Mouse (Mus musculus): ENCODE data around the gene Tmprss4. TPM values are rescaled to one million over a fixed set of nuclear protein-coding genes. Genes with fewer than 3 reads are reported as not detected.

Tmprss4 gene
- polyA plus RNA-seq, 1 experiment from 2014 or later = not detected

DNA sequence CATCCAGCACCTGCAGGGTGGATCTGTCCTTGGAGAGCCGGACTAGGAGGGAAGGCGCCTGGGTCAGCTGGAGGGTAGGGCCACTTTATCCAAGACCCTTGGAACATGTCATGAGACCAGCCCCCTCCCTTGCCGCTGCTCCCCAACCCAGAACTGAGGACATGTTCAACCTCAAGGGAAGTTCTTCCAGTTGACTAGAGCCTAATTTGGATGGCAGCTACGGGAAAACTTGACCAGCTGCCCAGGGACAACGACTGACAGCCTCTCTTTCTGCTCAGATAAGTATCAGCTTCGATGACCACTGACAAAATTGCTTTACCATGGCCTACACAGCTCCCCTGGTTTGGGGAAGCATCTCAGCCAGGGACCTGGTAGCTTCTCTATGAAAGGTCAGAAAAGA is 20.6 kb downstream of the Tmprss4 start:
- Histone ChIP-seq H3K9me3 (ENCODE audit: control insufficient read depth, low read length) (no peaks in the 10 kb centered on the region), H3K27me3 (replicated peaks; ENCODE audit: control insufficient read depth, insufficient read depth, low read length) (no peaks in the 10 kb centered on the region), H3K9ac (replicated peaks; ENCODE audit: low read depth, low read length) (no peak overlapping the region), H3K4me2 (ENCODE audit: low read length) (no peak overlapping the region), H3K27ac (ENCODE audit: low read length) (no peak overlapping the region), H3K36me3 (ENCODE audit: control insufficient read depth, insufficient read depth) (no peaks in the 10 kb centered on the region), H3K4me1 (replicated peaks; ENCODE audit: control insufficient read depth, insufficient read depth, low read length) (no peaks in the 10 kb centered on the region), H3K4me3 (replicated peaks; ENCODE audit: low read length) (no peak overlapping the region)
- ATAC-seq = no peak
- WGBS = 86% methylated on average over 6 of the region's 6 CpGs

DNA sequence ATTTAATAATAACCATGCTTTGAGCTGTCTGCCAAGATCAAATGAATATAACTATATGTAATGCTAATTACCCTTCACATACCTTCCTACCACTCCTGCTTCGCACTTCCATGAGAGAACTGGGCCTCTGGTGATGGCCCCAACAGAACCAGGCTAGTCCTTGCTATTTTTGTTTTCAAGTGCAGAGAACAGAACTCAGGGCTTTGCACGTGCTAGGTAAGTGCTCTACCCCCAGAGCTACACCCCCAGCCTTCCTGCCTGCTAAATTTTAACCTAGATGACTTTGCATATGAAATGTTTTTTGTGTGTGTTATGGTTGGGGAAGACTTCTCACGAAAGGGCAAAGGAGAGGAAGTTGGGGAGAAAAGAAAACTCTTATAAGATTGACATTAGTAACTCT is 21.4 kb downstream of the Tmprss4 start:
- no peaks in the 10 kb centered on the region for H3K4me1 ChIP-seq (replicated peaks; ENCODE audit: control insufficient read depth, insufficient read depth, low read length)
- no peak for ATAC-seq
- H3K9ac ChIP-seq (replicated peaks; ENCODE audit: low read depth, low read length) = no peak overlapping the region
- no peaks in the 10 kb centered on the region for H3K9me3 ChIP-seq (ENCODE audit: control insufficient read depth, low read length)
- 55% methylated on average over 3 of the region's 3 CpGs for WGBS
- H3K36me3 ChIP-seq (ENCODE audit: control insufficient read depth, insufficient read depth) = no peaks in the 10 kb centered on the region
- no peak overlapping the region for H3K4me2 ChIP-seq (ENCODE audit: low read length)
- H3K27ac ChIP-seq (ENCODE audit: low read length) = no peak overlapping the region
- no peaks in the 10 kb centered on the region for H3K27me3 ChIP-seq (replicated peaks; ENCODE audit: control insufficient read depth, insufficient read depth, low read length)
- no peak overlapping the region for H3K4me3 ChIP-seq (replicated peaks; ENCODE audit: low read length)

DNA sequence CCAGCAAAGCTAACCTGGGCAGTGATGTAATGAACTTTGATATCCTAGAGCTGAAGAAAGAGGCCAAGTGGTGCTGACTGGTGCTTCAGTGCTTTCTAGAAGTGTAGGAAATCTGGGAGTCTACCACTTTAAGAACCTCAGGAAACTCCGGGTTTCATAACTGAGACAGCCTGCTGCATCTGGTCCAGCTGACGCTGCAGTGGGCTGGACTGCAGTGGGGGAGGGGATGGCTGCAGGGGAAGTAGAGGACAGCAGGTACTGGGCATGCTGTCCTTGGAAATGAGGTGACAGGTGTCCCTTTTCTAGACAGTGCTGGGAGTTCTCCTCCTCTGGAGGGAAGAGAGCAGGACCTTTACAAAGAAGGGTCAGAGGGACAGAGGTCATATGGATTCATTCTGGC is 22.1 kb downstream of the Tmprss4 start, which contains the start of gene BC049352:
TSS of gene BC049352 (plus strand) at position 238 of the 400 bp plus-strand sequence.
- WGBS = 29% methylated on average over 2 of the region's 2 CpGs
- H3K4me2 ChIP-seq (ENCODE audit: low read length) = no peak within 1 kb of the TSS

DNA sequence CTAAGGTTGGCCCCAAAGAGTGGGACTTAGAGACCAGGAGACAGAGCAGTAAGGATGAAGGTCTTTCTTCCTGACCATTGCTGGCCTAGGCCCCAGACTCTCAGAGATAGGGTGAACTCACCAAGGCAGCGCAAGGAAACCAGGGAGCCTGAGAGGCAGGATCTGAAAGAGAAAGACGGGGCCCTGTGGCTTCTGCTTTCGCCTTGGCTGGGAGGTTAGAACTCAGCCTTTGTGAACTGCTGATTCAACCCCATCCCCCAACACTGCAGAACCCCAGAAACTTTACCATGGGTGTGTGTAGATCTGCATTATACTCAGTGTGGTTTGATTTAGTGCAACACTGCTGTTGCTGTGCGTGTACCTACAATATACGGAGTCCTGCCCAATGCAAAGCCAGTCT is 24.6 kb downstream of the Tmprss4 start:
- Histone ChIP-seq H3K4me3 (replicated peaks; ENCODE audit: low read length) (no peak overlapping the region), H3K27ac (ENCODE audit: low read length) (no peak overlapping the region), H3K36me3 (ENCODE audit: control insufficient read depth, insufficient read depth) (no peaks in the 10 kb centered on the region), H3K9me3 (ENCODE audit: control insufficient read depth, low read length) (no peaks in the 10 kb centered on the region), H3K27me3 (replicated peaks; ENCODE audit: control insufficient read depth, insufficient read depth, low read length) (no peaks in the 10 kb centered on the region), H3K9ac (replicated peaks; ENCODE audit: low read depth, low read length) (no peak overlapping the region), H3K4me1 (replicated peaks; ENCODE audit: control insufficient read depth, insufficient read depth, low read length) (no peaks in the 10 kb centered on the region), H3K4me2 (ENCODE audit: low read length) (no peak overlapping the region)
- 86% methylated on average over 5 of the region's 5 CpGs for WGBS
- ATAC-seq = no peak

More for the DNA sequence above, 22.1 kb downstream of the Tmprss4 start, which contains the start of gene BC049352:
- Histone ChIP-seq H3K4me3 (replicated peaks; ENCODE audit: low read length) (no peak within 1 kb of the TSS), H3K36me3 (ENCODE audit: control insufficient read depth, insufficient read depth) (no peaks in the 10 kb centered on the region), H3K9ac (replicated peaks; ENCODE audit: low read depth, low read length) (no peak within 1 kb of the TSS), H3K4me1 (replicated peaks; ENCODE audit: control insufficient read depth, insufficient read depth, low read length) (no peaks in the 10 kb centered on the region), H3K27ac (ENCODE audit: low read length) (no peak within 1 kb of the TSS), H3K9me3 (ENCODE audit: control insufficient read depth, low read length) (no peaks in the 10 kb centered on the region), H3K27me3 (replicated peaks; ENCODE audit: control insufficient read depth, insufficient read depth, low read length) (no peaks in the 10 kb centered on the region)
- ATAC-seq = no peak

DNA sequence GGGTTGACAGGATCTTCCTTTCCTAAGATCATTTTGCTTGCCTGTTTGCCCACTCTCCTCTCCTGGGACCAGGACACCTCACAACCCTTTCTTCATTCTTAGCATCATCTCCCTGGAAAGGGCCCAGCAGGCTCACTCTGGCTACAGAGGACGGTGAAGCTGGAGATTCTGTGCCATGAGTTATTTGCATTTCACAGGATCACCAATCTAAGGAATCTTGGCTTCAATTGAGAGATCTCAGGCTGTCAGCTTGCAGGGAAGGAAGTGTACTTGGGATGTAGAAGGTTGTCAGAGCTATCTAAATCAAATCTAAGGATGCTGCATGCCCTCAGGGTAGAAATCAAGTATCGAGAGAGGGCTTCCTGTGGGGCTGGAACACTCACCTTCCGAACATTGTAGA is 30.4 kb downstream of the Tmprss4 start:
- WGBS = 72% methylated on average over 3 of the region's 3 CpGs
- H3K36me3 ChIP-seq (ENCODE audit: control insufficient read depth, insufficient read depth) = no peaks in the 10 kb centered on the region
- no peak overlapping the region for H3K4me2 ChIP-seq (ENCODE audit: low read length)
- no peak for ATAC-seq
- H3K9ac ChIP-seq (replicated peaks; ENCODE audit: low read depth, low read length) = no peak overlapping the region
- H3K4me3 ChIP-seq (replicated peaks; ENCODE audit: low read length) = no peak overlapping the region
- no peaks in the 10 kb centered on the region for H3K9me3 ChIP-seq (ENCODE audit: control insufficient read depth, low read length)
- no peaks in the 10 kb centered on the region for H3K27me3 ChIP-seq (replicated peaks; ENCODE audit: control insufficient read depth, insufficient read depth, low read length)
- H3K27ac ChIP-seq (ENCODE audit: low read length) = no peak overlapping the region
- no peaks in the 10 kb centered on the region for H3K4me1 ChIP-seq (replicated peaks; ENCODE audit: control insufficient read depth, insufficient read depth, low read length)

DNA sequence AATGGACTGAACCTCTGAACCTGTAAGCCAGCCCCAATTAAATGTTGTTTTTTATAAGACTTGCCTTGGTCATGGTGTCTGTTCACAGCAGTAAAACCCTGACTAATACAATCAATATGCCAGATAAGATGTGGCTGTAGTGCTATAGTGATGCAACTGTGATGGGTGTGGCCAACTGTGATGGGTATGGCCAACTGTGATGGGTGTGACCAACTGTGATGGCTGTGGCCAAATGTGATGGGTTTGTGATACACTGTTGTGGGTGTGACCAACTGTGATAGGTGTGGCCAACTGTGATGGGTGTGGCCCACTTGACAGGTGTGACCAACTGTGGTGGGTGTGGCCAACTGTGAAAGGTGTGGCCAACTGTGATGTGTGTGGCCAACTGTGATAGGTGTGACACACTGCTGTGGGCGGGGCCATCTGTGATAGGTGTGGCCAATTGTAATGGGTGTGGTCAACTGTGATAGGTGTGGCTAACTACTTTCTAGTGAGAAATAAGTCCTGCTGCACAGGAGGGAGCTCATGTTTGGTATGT is 32.8 kb downstream of the Tmprss4 start:
- Histone ChIP-seq H3K9me3 (ENCODE audit: control insufficient read depth, low read length) (no peaks in the 10 kb centered on the region), H3K36me3 (ENCODE audit: control insufficient read depth, insufficient read depth) (no peaks in the 10 kb centered on the region), H3K27me3 (replicated peaks; ENCODE audit: control insufficient read depth, insufficient read depth, low read length) (no peaks in the 10 kb centered on the region), H3K4me3 (replicated peaks; ENCODE audit: low read length) (no peak overlapping the region), H3K27ac (ENCODE audit: low read length) (no peak overlapping the region), H3K4me1 (replicated peaks; ENCODE audit: control insufficient read depth, insufficient read depth, low read length) (no peaks in the 10 kb centered on the region), H3K4me2 (ENCODE audit: low read length) (no peak overlapping the region), H3K9ac (replicated peaks; ENCODE audit: low read depth, low read length) (no peak overlapping the region)
- ATAC-seq = no peak
- WGBS = 72% methylated on average over 1 of the region's 1 CpGs

DNA sequence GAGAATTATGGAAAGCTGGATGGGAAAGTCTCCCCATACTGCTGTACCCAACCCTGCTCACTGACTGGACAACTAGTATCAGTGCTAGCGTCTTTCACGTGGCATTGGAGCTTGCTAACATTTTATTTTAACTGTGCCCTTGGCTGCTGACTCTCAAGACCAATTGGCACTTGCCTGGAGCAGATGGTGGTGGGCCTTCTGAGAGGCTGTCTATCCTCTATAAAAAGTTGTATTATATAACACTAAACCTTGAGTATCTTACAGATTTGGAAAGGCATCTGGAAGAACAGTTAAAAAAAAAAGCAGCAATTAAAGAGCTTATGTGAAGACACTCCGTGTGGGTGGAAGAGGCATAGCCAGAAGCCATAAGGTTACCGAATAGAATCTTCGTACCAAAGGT is 33.7 kb downstream of the Tmprss4 start:
- ATAC-seq = no peak
- H3K36me3 ChIP-seq (ENCODE audit: control insufficient read depth, insufficient read depth) = no peaks in the 10 kb centered on the region

DNA sequence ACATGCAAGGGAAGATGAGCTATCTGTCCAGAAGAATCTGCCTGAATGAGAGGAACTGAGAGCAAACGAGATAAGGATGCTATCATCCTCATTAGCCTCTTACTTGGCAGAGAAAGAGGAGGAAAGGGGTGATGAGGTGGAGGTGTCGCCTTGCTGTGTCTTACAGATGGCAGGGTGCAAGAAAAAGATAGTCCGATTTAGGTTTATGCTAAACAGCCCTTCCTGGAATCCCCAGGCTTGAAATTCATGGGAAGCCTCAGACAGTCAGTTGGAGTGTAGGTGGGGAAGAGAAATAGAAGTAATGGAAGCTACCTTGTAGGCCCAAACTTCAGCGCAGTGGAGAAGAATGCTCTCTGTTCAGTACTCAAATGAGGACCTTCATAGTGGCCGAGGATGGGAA is 36.0 kb downstream of the Tmprss4 start:
- no peak overlapping the region for H3K27ac ChIP-seq (ENCODE audit: low read length)
- H3K4me1 ChIP-seq (replicated peaks; ENCODE audit: control insufficient read depth, insufficient read depth, low read length) = no peaks in the 10 kb centered on the region
- no peaks in the 10 kb centered on the region for H3K36me3 ChIP-seq (ENCODE audit: control insufficient read depth, insufficient read depth)
- no peaks in the 10 kb centered on the region for H3K9me3 ChIP-seq (ENCODE audit: control insufficient read depth, low read length)
- no peak for ATAC-seq
- H3K9ac ChIP-seq (replicated peaks; ENCODE audit: low read depth, low read length) = no peak overlapping the region
- no peaks in the 10 kb centered on the region for H3K27me3 ChIP-seq (replicated peaks; ENCODE audit: control insufficient read depth, insufficient read depth, low read length)
- H3K4me2 ChIP-seq (ENCODE audit: low read length) = no peak overlapping the region
- no peak overlapping the region for H3K4me3 ChIP-seq (replicated peaks; ENCODE audit: low read length)
- WGBS = 74% methylated on average over 5 of the region's 5 CpGs

More for the DNA sequence above, 33.7 kb downstream of the Tmprss4 start:
- WGBS = 89% methylated on average over 5 of the region's 5 CpGs
- H3K9me3 ChIP-seq (ENCODE audit: control insufficient read depth, low read length) = no peaks in the 10 kb centered on the region
- H3K27me3 ChIP-seq (replicated peaks; ENCODE audit: control insufficient read depth, insufficient read depth, low read length) = no peaks in the 10 kb centered on the region
- H3K9ac ChIP-seq (replicated peaks; ENCODE audit: low read depth, low read length) = no peak overlapping the region
- no peak overlapping the region for H3K4me3 ChIP-seq (replicated peaks; ENCODE audit: low read length)
- no peak overlapping the region for H3K27ac ChIP-seq (ENCODE audit: low read length)
- no peak overlapping the region for H3K4me2 ChIP-seq (ENCODE audit: low read length)
- H3K4me1 ChIP-seq (replicated peaks; ENCODE audit: control insufficient read depth, insufficient read depth, low read length) = no peaks in the 10 kb centered on the region

DNA sequence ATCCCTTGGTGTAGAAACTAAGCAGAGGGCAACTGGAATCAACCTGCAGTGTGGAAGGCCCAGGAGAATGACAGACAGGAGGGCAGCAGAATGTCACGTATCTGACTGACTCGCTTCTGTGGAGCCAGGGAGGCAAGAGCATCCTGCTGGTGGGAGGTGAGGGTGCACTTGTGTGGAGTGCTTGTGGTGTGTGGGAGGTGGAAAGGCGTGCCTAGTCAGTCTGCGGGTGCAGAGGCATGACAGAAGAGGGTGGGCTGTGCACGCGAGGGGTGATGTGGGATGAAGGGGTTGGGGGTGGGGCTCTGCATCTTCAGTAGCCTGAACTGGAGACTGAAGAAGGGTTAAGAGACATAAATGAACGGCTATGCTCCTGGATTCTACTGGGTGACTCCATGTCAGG is 50.5 kb downstream of the Tmprss4 start:
- WGBS = 75% methylated on average over 7 of the region's 7 CpGs
- no peaks in the 10 kb centered on the region for H3K9me3 ChIP-seq (ENCODE audit: control insufficient read depth, low read length)

DNA sequence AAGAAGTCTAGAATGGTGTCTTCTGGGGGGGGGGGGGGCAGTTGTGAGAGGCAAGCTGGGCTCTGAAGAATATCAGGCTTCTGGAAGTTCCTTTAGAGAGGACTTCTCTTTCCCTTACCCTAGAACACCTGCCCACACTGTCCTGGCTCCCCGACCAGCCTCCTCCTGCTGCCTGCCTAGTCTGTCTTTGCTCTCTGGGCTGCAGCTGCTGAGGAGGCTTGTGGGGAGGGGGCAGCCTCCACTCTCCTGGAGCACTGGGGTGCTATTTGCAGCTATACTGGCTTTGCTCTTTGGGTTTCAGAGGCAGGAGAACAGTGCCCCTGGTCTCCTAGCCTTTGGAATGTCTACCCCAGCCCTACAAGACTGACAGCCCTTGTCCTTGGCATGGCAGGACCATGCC is 53.0 kb downstream of the Tmprss4 start:
- Histone ChIP-seq H3K4me3 (replicated peaks; ENCODE audit: low read length) (no peak overlapping the region), H3K4me2 (ENCODE audit: low read length) (no peak overlapping the region), H3K27ac (ENCODE audit: low read length) (no peak overlapping the region), H3K9me3 (ENCODE audit: control insufficient read depth, low read length) (no peaks in the 10 kb centered on the region), H3K4me1 (replicated peaks; ENCODE audit: control insufficient read depth, insufficient read depth, low read length) (peaks cover 2% of the 10 kb centered on the region), H3K27me3 (replicated peaks; ENCODE audit: control insufficient read depth, insufficient read depth, low read length) (peaks cover 19% of the 10 kb centered on the region), H3K36me3 (ENCODE audit: control insufficient read depth, insufficient read depth) (no peaks in the 10 kb centered on the region), H3K9ac (replicated peaks; ENCODE audit: low read depth, low read length) (no peak overlapping the region)
- 33% methylated on average over 1 of the region's 1 CpGs for WGBS
- no peak for ATAC-seq

More for the DNA sequence above, 50.5 kb downstream of the Tmprss4 start:
- Histone ChIP-seq H3K27me3 (replicated peaks; ENCODE audit: control insufficient read depth, insufficient read depth, low read length) (0 out of 2 replicates have a peak, but pooled peaks cover under 1% of the 10 kb centered on the region), H3K27ac (ENCODE audit: low read length) (no peak overlapping the region), H3K4me1 (replicated peaks; ENCODE audit: control insufficient read depth, insufficient read depth, low read length) (no peaks in the 10 kb centered on the region), H3K9ac (replicated peaks; ENCODE audit: low read depth, low read length) (no peak overlapping the region), H3K4me2 (ENCODE audit: low read length) (no peak overlapping the region), H3K4me3 (replicated peaks; ENCODE audit: low read length) (no peak overlapping the region), H3K36me3 (ENCODE audit: control insufficient read depth, insufficient read depth) (no peaks in the 10 kb centered on the region)
- ATAC-seq = no peak

Measured in forebrain, embryonic 16.5 days (tissue).